Comparison of ENCODE assay signal across 22 mouse cellular contexts in the genomic region with DNA sequence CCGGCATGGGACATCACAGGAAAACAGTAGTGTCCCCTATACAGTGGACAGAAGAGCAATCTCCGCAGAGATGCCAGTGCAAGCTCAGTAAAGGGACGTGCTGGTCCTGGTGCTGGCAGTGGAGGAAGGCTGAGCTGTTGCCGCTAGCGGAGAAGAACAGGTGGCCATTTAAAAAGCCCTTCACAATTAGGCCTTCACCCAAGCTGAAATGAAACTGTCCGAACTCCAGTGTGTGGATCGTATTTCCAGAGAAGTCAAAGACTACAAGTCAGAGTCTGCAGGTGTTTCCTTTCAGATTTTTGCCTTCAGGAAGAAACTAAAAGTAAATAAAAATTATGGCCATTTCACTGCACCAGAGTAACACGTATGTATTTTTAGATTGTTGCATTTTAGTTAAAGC.
DNase-seq lines count a peak whose midpoint lies in the region; ATAC-seq lines count a peak whose summit lies in the region.
"Had no signal": no experiment of that assay in that cellular context is flagged by ENCODE, and none has a peak within 500 bp of the region (broad histone marks: within the 10 kb centered on the region; RNA-seq: fewer than 3 reads in every experiment).

No protein-coding gene starts in this region.

- ATAC-seq in kidney, embryonic 14.5 days (ENCODE audit: low FRiP score, low TSS enrichment) = no peak
- ATAC-seq in embryonic facial prominence, embryonic 14.5 days (ENCODE audit: low read depth) = no peak
- ATAC-seq: forebrain, embryonic 15.5 days; hindbrain, embryonic 16.5 days; intestine, embryonic 15.5 days; midbrain, embryonic 16.5 days had no signal

- peak; percentile 37 to 61 for DNase-seq in cerebellum, postnatal 14 days
- DNase-seq in cerebellum, adult 8-10 months = no peak
- DNase-seq in kidney, postnatal 25 days = no peak
- DNase-seq in brain, adult 2 months (ENCODE audit: low read depth, low spot score) = peak; percentile 16
- DNase-seq in embryonic facial prominence, embryonic 14.5 days (ENCODE audit: low spot score) = peak; percentile 55
- no peak for DNase-seq in urinary bladder, adult 18-20 months (ENCODE audit: low spot score in 2 of 2)
- DNase-seq in ovary, postnatal 14 days (ENCODE audit: low spot score) = no peak
- DNase-seq: adrenal gland, postnatal 25 days; liver; lung, postnatal 36 days; right cerebral cortex, adult 18-20 months; right cerebral cortex, postnatal 4 days; thymus, postnatal 25 days had no signal

- no peaks in the 10 kb centered on the region for H3K4me1 ChIP-seq in kidney, embryonic 14.5 days (ENCODE audit: control insufficient read depth, insufficient read depth, low read length)
- no peaks in the 10 kb centered on the region for H3K4me1 ChIP-seq in embryonic facial prominence, embryonic 14.5 days (ENCODE audit: control insufficient read depth, insufficient read depth, low read length)
- H3K4me1 ChIP-seq: intestine, embryonic 15.5 days; liver, embryonic 15.5 days; lung, embryonic 15.5 days; stomach, embryonic 15.5 days had no signal

- H3K27me3 ChIP-seq in kidney, embryonic 14.5 days (ENCODE audit: control insufficient read depth, insufficient read depth, low read length) = no peaks in the 10 kb centered on the region
- H3K27me3 ChIP-seq in embryonic facial prominence, embryonic 14.5 days (replicated peaks; ENCODE audit: control insufficient read depth, insufficient read depth, low read length) = no peaks in the 10 kb centered on the region
- H3K27me3 ChIP-seq: forebrain, embryonic 15.5 days; intestine, embryonic 15.5 days; liver, embryonic 15.5 days; lung, embryonic 15.5 days; stomach, embryonic 15.5 days had no signal

- H3K27ac ChIP-seq in kidney, embryonic 14.5 days (ENCODE audit: low read depth, low read length) = 0 out of 2 replicates have a peak overlapping the region, but pooled peaks have one; percentile 33
- no peak overlapping the region for H3K27ac ChIP-seq in embryonic facial prominence, embryonic 14.5 days (replicated peaks; ENCODE audit: low read depth, low read length)
- H3K27ac ChIP-seq: forebrain, embryonic 15.5 days; intestine, embryonic 15.5 days; liver, embryonic 15.5 days; lung, embryonic 15.5 days; stomach, embryonic 15.5 days had no signal

- H3K4me2 ChIP-seq in kidney, embryonic 14.5 days (replicated peaks; ENCODE audit: low read depth, low read length) = no peak overlapping the region
- no peak overlapping the region for H3K4me2 ChIP-seq in embryonic facial prominence, embryonic 14.5 days (ENCODE audit: low read depth, low read length)
- H3K4me2 ChIP-seq: forebrain, embryonic 15.5 days; heart, embryonic 11.5 days; intestine, embryonic 15.5 days; liver, embryonic 15.5 days; lung, embryonic 15.5 days; stomach, embryonic 15.5 days had no signal

- 34% methylated on average over 8 of the region's 8 CpGs for WGBS in kidney, embryonic 14.5 days
- 45% methylated on average over 8 of the region's 8 CpGs for WGBS in embryonic facial prominence, embryonic 14.5 days

- no peak overlapping the region for H3K4me3 ChIP-seq in kidney, embryonic 14.5 days (ENCODE audit: low read length)
- H3K4me3 ChIP-seq in embryonic facial prominence, embryonic 14.5 days (ENCODE audit: low read depth, low read length) = no peak overlapping the region
- H3K4me3 ChIP-seq: forebrain, embryonic 15.5 days; intestine, embryonic 15.5 days; liver, embryonic 15.5 days; lung, embryonic 15.5 days; stomach, embryonic 15.5 days had no signal

- H3K9me3 ChIP-seq in kidney, embryonic 14.5 days (ENCODE audit: control insufficient read depth, low read length) = no peaks in the 10 kb centered on the region
- H3K9me3 ChIP-seq in embryonic facial prominence, embryonic 14.5 days (ENCODE audit: control insufficient read depth, low read length) = 0 out of 2 replicates have a peak, but pooled peaks cover 3% of the 10 kb centered on the region
- H3K9me3 ChIP-seq: forebrain, embryonic 15.5 days; intestine, embryonic 15.5 days; liver, embryonic 15.5 days; lung, embryonic 15.5 days; stomach, embryonic 15.5 days had no signal

- no peak overlapping the region for H3K9ac ChIP-seq in kidney, embryonic 14.5 days (ENCODE audit: low read depth, low read length)
- no peak overlapping the region for H3K9ac ChIP-seq in embryonic facial prominence, embryonic 14.5 days (ENCODE audit: low read depth, low read length)
- H3K9ac ChIP-seq: forebrain, embryonic 15.5 days; intestine, embryonic 15.5 days; liver, embryonic 15.5 days; lung, embryonic 15.5 days; stomach, embryonic 15.5 days had no signal

- no peaks in the 10 kb centered on the region for H3K36me3 ChIP-seq in kidney, embryonic 14.5 days (ENCODE audit: control insufficient read depth, insufficient read depth, low read length)
- no peaks in the 10 kb centered on the region for H3K36me3 ChIP-seq in embryonic facial prominence, embryonic 14.5 days (ENCODE audit: control insufficient read depth, insufficient read depth, low read length)
- H3K36me3 ChIP-seq: forebrain, embryonic 15.5 days; intestine, embryonic 15.5 days; liver, embryonic 15.5 days; lung, embryonic 15.5 days; stomach, embryonic 15.5 days had no signal

Comparison
In these comparisons a context has a peak if more than half of its experiments do, and no peak if none do; other contexts are left out.
1. DNase-seq: peak in cerebellum, postnatal 14 days (2 of 2), brain, adult 2 months (single experiment) and embryonic facial prominence, embryonic 14.5 days (single experiment); none in cerebellum, adult 8-10 months (single experiment), kidney, postnatal 25 days (0 of 2), urinary bladder, adult 18-20 months (0 of 2) and ovary, postnatal 14 days (single experiment).